Mouse (Mus musculus): ENCODE data around the gene Prkca.

Gene Prkca

GRCm38 (mm10) chr11:107989241-107989640 lies 354.5 kb downstream of the Prkca start:
- DNase-seq: no peak

- DNase-seq: no peak
Observed at GRCm38 (mm10) chr11:107985941-107986340, 357.8 kb downstream of the Prkca start.

GRCm38 (mm10) chr11:107983883-107984282 lies 359.8 kb downstream of the Prkca start:
- no peak for DNase-seq

- DNase-seq: no peak
Observed at GRCm38 (mm10) chr11:107983224-107983623, 360.5 kb downstream of the Prkca start.

- DNase-seq: peak; percentile 64 to 67
Observed at GRCm38 (mm10) chr11:107982225-107982896, 361.4 kb downstream of the Prkca start.

- no peak for DNase-seq
Observed at GRCm38 (mm10) chr11:107979497-107980174, 364.1 kb downstream of the Prkca start.

GRCm38 (mm10) chr11:107969943-107970342 lies 373.8 kb downstream of the Prkca start:
- no peak for DNase-seq

GRCm38 (mm10) chr11:107968147-107968546 lies 375.6 kb downstream of the Prkca start:
- DNase-seq: no peak

- no peak for DNase-seq
Observed at GRCm38 (mm10) chr11:107966229-107966628, 377.5 kb downstream of the Prkca start.

- DNase-seq: peak; percentile 22 to 33
Observed at GRCm38 (mm10) chr11:107965449-107965848, 378.3 kb downstream of the Prkca start.

GRCm38 (mm10) chr11:107957566-107958350 lies 386.0 kb downstream of the Prkca start:
- no peak for DNase-seq

- DNase-seq: no peak
Observed at GRCm38 (mm10) chr11:107955191-107956062, 388.3 kb downstream of the Prkca start.

GRCm38 (mm10) chr11:107951431-107951830 lies 392.3 kb downstream of the Prkca start:
- peak; percentile 15 to 19 for DNase-seq

GRCm38 (mm10) chr11:107950658-107951057 lies 393.1 kb downstream of the Prkca start:
- DNase-seq: no peak

- peak in 1 of 2 experiments; percentile 14 for DNase-seq
Observed at GRCm38 (mm10) chr11:107950211-107950610, 393.5 kb downstream of the Prkca start.

- no peak for DNase-seq
Observed at GRCm38 (mm10) chr11:107947951-107948350, 395.8 kb downstream of the Prkca start.

- no peak for DNase-seq
Observed at GRCm38 (mm10) chr11:107946823-107947222, 396.9 kb downstream of the Prkca start.

- no peak for DNase-seq
Observed at GRCm38 (mm10) chr11:107936929-107937328, 406.8 kb downstream of the Prkca start.

- no peak for DNase-seq
Observed at GRCm38 (mm10) chr11:107931721-107932120, 412.0 kb downstream of the Prkca start.

- no peak for DNase-seq
Observed at GRCm38 (mm10) chr11:107931288-107931687, 412.4 kb downstream of the Prkca start.

- no peak for DNase-seq
Observed at GRCm38 (mm10) chr11:107929712-107930111, 414.0 kb downstream of the Prkca start.

- no peak for DNase-seq
Observed at GRCm38 (mm10) chr11:107919852-107920508, 423.7 kb downstream of the Prkca start.
